Mouse (Mus musculus) G1E (cell line): ENCODE results near the gene Zdhhc22.

Experiments used
- CTCF ChIP-seq: IDR thresholded peaks from 2 replicates; pipeline ENCODE4 v1.5.1; 2012; ENCODE audit warnings: low read depth, low read length, inconsistent platforms, mixed read lengths
- GATA1 ChIP-seq: IDR thresholded peaks from 2 replicates; pipeline ENCODE4 v1.6.1; 2012; ENCODE audit warnings: borderline replicate concordance, low read length, inconsistent platforms, mixed read lengths
- GATA2 ChIP-seq: IDR thresholded peaks from 2 replicates; pipeline ENCODE4 v1.6.1; 2012; ENCODE audit warnings: low read depth, low read length, inconsistent platforms, borderline replicate concordance
- POLR2AphosphoS5 ChIP-seq: IDR thresholded peaks from 2 replicates; pipeline ENCODE4 v1.6.1; 2012; ENCODE audit warnings: low read depth, low read length, inconsistent platforms; ENCODE audit not compliant: insufficient replicate concordance
- TAL1 ChIP-seq: conservative IDR thresholded peaks from 2 replicates; pipeline ENCODE4 v1.6.1; 2012; ENCODE audit warnings: low read depth, low read length, inconsistent platforms, mixed read lengths

DNA sequence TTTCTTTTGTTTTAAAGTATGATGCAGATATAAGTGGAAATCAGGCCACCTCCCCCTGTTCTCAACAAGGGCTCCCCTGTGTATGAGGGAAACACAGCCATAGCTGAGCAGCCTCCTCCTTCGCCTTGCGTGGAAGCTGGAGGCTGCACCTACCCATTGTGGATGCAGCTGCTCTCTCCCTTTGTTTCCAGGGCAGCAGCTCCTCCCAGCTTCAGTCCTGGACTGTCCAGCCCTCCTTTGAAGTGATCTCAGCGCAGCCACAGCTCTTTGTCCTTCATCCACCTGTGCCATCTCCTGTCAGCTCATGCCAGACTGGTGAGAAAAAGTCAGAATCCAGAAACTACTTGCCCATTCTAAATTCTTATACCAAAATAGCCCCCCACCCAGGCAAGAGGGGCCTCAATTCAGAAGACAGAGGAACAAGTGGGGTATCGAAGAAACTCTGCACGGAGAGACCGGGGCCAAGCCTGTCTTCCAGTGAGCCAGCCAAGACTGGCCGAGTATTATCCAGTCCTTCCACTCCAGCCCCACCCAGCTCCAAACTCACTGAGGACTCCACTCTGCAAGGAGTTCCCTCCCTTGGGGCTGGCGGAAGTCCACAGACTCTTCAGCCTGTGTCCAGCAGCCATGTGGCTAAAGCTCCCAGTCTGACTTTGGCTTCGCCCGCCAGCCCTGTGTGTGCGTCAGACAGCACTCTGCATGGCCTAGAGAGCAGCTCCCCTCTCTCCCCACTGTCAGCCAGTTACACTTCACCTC is 28.5 kb downstream of the Zdhhc22 start:
- no peak for TF ChIP-seq POLR2AphosphoS5
- TF ChIP-seq TAL1, result no peak
- TF ChIP-seq CTCF, result no peak
- no peak for TF ChIP-seq GATA2
- TF ChIP-seq GATA1, result no peak
